ENCODE assay signal across 16 mouse cellular contexts in the genomic region with DNA sequence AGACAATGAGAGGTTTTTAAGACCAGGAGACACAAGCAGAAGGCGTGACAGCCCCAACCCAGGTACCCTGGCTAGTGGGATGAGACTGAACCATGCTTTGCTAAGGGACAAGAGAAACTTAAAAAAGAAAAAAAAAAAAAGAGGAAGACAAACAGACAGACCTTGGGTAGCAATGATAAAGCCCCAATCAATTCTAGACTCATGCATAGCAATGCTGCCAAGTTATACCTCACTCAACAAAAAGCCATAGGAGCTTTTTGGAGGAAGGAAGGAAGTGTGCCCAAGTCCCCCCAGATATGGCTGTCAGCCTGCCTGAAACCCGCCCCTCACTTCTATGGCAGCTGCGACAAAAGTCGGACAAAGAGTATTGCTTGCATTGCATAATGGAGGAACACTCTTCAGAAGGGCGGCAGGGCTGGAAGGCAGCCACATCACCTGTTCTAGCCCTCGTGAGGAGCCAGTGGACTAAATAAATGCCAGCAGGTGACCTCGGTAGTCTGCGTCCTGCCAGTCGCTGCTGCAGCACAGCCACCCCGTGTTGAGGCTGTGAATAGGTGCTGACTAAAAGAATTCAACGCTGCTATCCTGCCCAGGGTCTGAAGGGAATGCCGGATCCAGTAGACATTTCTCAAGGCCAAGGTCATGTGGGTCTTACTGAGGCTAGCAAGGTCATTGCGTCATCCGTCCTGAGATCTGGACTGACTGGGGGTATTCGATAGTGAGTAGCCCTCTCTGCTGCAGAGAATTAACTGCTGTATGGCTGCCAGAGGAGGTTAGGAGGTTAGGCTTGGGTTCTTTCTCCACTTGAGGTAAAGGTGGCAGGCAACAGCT. TPM values are rescaled to one million over a fixed set of nuclear protein-coding genes. Genes with fewer than 3 reads are reported as not detected.
DNase-seq lines count a peak whose midpoint lies in the region; ATAC-seq and TF ChIP-seq lines count a peak whose summit lies in the region.
"Had no signal": no experiment of that assay in that cellular context is flagged by ENCODE, and none has a peak within 500 bp of the region (broad histone marks: within the 10 kb centered on the region; RNA-seq: fewer than 3 reads in every experiment).

No protein-coding gene starts in this region.

- no peak overlapping the region for H3K4me3 ChIP-seq in heart, adult 2 months
- H3K4me3 ChIP-seq: erythroblast, embryonic 14.5 days; hindbrain, embryonic 13.5 days; midbrain, embryonic 13.5 days; neural tube, embryonic 15.5 days had no signal

- DNase-seq in heart, adult 2 months: peak; percentile 48 to 63
- no peak for DNase-seq in heart, postnatal 25 days (ENCODE audit: low spot score)
- peak; percentile 71 for DNase-seq in MEL-GATA-1-ER (ENCODE audit: extremely low read depth, low read depth)
- DNase-seq in adrenal gland, postnatal 14 days: peak; percentile 53
- DNase-seq in heart, postnatal 4 days: peak; percentile 23
- no peak for DNase-seq in testis, postnatal 14 days (ENCODE audit: low spot score)

- no peak for TF ChIP-seq POLR2A in heart, adult 2 months (IDR thresholded peaks at IDR 0.05; ENCODE audit: insufficient read depth, low read depth, low read length)

- no peak for ATAC-seq in megakaryocyte progenitor cell, adult 5-6 weeks (replicated peaks; ENCODE audit: poor library complexity)
- no peak for ATAC-seq in CD4-positive, CD25-positive, alpha-beta regulatory T cell, adult 4 months
- ATAC-seq: midbrain, embryonic 13.5 days had no signal

- H3K9ac ChIP-seq in heart, adult 2 months (ENCODE audit: low read depth, low read length): no peak overlapping the region
- H3K9ac ChIP-seq: hindbrain, embryonic 13.5 days; midbrain, embryonic 13.5 days; neural tube, embryonic 15.5 days had no signal

- no peaks in the 10 kb centered on the region for H3K36me3 ChIP-seq in heart, adult 2 months (ENCODE audit: control insufficient read depth, insufficient read depth, low read length)

- 65% methylated on average over 15 of the region's 15 CpGs for WGBS in heart, adult 2 months

- peak; percentile 77; the same call in 1 of the 2 replicates for TF ChIP-seq EP300 in heart, adult 2 months (IDR thresholded peaks at IDR 0.05; ENCODE audit: insufficient read depth, low read depth, low read length)

- no peak overlapping the region for H3K27ac ChIP-seq in heart, adult 2 months
- H3K27ac ChIP-seq: hindbrain, embryonic 13.5 days; midbrain, embryonic 13.5 days; neural tube, embryonic 15.5 days had no signal

- H3K79me2 ChIP-seq in heart, adult 2 months (replicated peaks; ENCODE audit: control insufficient read depth, insufficient read depth, low read length): no peaks in the 10 kb centered on the region

- H3K4me1 ChIP-seq in heart, adult 2 months (ENCODE audit: control insufficient read depth, insufficient read depth, low read length): 0 out of 2 replicates have a peak, but pooled peaks cover 1% of the 10 kb centered on the region
- H3K4me1 ChIP-seq: neural tube, embryonic 15.5 days had no signal

- intact Hi-C loops in heart, adult 2 months (cut with DNase I): no loop called here
- intact Hi-C loops in heart, postnatal 25 days (cut with DNase I): loop anchor here (5.0 kb wide), 2 partner anchors 53 to 108 kb away; no protein-coding TSS in a partner anchor

- H3K27me3 ChIP-seq in heart, adult 2 months (ENCODE audit: control insufficient read depth, insufficient read depth, low read length): no peaks in the 10 kb centered on the region
- H3K27me3 ChIP-seq: neural tube, embryonic 15.5 days had no signal

- TF ChIP-seq CTCF in heart, adult 2 months (IDR thresholded peaks at IDR 0.05): no peak

RNA-seq across cellular contexts. Expression of a gene that starts 31.5 kb away (rescaled TPM):
- total RNA-seq in heart, adult 2 months (2021): not detected
- polyA plus RNA-seq in heart, adult 2 months (2012; rRNA removed): not detected in 2 replicates
- total RNA-seq in heart, postnatal 25 days (2021): not detected
- total RNA-seq in adrenal gland, postnatal 14 days (2021): not detected in 2 replicates
- not detected for total RNA-seq in heart, postnatal 4 days (2021)
- not detected in 2 replicates for total RNA-seq in megakaryocyte progenitor cell, adult 5-6 weeks (2015)
- total RNA-seq in megakaryocyte progenitor cell, adult 5-6 weeks (2017): not detected in 2 replicates
- not detected for polyA plus RNA-seq in CD4-positive, CD25-positive, alpha-beta regulatory T cell, adult 4 months (2017; shearing (Covaris generic))
- total RNA-seq: left cerebral cortex, postnatal 25 days had no signal
- polyA plus RNA-seq: erythroblast, embryonic 14.5 days; large intestine, adult 2 months; liver, embryonic 16.5 days; stomach, embryonic 14.5 days had no signal

Comparison
In these comparisons a context has a peak if more than half of its experiments do, and no peak if none do; other contexts are left out.
1. DNase-seq: peak in heart, adult 2 months (2 of 2), MEL-GATA-1-ER (single experiment), adrenal gland, postnatal 14 days (single experiment) and heart, postnatal 4 days (single experiment); none in heart, postnatal 25 days (single experiment) and testis, postnatal 14 days (single experiment).